Mouse (Mus musculus) midbrain, embryonic 13.5 days (tissue): ENCODE measurements around the gene Huwe1. TPM values are rescaled to one million over a fixed set of nuclear protein-coding genes. Genes with fewer than 3 reads are reported as not detected.

Source experiments
- ATAC-seq: fragments of 200-750 bp; cut with Nextera tagmentation; 2 replicates; pipeline ENCODE4 v1.8.0; 2017; ENCODE audit warnings: mild to moderate bottlenecking, moderate TSS enrichment, moderate library complexity
- H3K27ac ChIP-seq: fragments of 300-500 bp; sonication (generic); 2 replicates; pipeline ENCODE4 v1.5.1; 2015; ENCODE audit warnings: inconsistent platforms, mild to moderate bottlenecking, moderate library complexity
- H3K27me3 ChIP-seq: fragments of 300-500 bp; sonication (generic); 2 replicates; pipeline ENCODE4 v1.6.1; 2015; ENCODE audit warnings: mild to moderate bottlenecking, inconsistent platforms
- H3K36me3 ChIP-seq: fragments of 300-500 bp; sonication (generic); 2 replicates; pipeline ENCODE4 v1.6.1; 2015; ENCODE audit warnings: mild to moderate bottlenecking, inconsistent platforms
- H3K4me1 ChIP-seq: fragments of 300-500 bp; sonication (generic); replicated peaks from 2 replicates; pipeline ENCODE4 v1.6.1; 2015; ENCODE audit warnings: inconsistent platforms
- H3K4me2 ChIP-seq: fragments of 300-500 bp; sonication (generic); replicated peaks from 2 replicates; pipeline ENCODE4 v1.6.1; 2015; ENCODE audit warnings: moderate library complexity, mild to moderate bottlenecking, inconsistent platforms
- H3K4me3 ChIP-seq: fragments of 300-500 bp; sonication (generic); replicated peaks from 2 replicates; pipeline ENCODE4 v1.5.1; 2015; ENCODE audit warnings: mild to moderate bottlenecking, inconsistent platforms
- H3K9ac ChIP-seq: fragments of 300-500 bp; sonication (generic); replicated peaks from 2 replicates; pipeline ENCODE4 v1.6.1; 2015; ENCODE audit warnings: mild to moderate bottlenecking, inconsistent platforms
- H3K9me3 ChIP-seq: fragments of 300-500 bp; sonication (generic); 2 replicates; pipeline ENCODE4 v1.6.1; 2016; ENCODE audit warnings: mild to moderate bottlenecking, inconsistent platforms
- WGBS: fragments of 180-500 bp; shearing (Covaris S2); methylation state at CpG from one replicate; pipeline ENCODE4 v1.1.7; 2015; 5-methylcytosine and 5-hydroxymethylcytosine counted together
- polyA plus RNA-seq: library from polyadenylated mRNA; unstranded; fragments of >200 nt; fragmentation: Nextera tagmentation; extraction: Ambion mirVana; gene quantifications from 2 replicates; pipeline ENCODE4 v1.2.1, GENCODE M21; 2015

Gene Huwe1
- polyA plus RNA-seq = 65.5 and 71.0 TPM in 2 replicates

DNA sequence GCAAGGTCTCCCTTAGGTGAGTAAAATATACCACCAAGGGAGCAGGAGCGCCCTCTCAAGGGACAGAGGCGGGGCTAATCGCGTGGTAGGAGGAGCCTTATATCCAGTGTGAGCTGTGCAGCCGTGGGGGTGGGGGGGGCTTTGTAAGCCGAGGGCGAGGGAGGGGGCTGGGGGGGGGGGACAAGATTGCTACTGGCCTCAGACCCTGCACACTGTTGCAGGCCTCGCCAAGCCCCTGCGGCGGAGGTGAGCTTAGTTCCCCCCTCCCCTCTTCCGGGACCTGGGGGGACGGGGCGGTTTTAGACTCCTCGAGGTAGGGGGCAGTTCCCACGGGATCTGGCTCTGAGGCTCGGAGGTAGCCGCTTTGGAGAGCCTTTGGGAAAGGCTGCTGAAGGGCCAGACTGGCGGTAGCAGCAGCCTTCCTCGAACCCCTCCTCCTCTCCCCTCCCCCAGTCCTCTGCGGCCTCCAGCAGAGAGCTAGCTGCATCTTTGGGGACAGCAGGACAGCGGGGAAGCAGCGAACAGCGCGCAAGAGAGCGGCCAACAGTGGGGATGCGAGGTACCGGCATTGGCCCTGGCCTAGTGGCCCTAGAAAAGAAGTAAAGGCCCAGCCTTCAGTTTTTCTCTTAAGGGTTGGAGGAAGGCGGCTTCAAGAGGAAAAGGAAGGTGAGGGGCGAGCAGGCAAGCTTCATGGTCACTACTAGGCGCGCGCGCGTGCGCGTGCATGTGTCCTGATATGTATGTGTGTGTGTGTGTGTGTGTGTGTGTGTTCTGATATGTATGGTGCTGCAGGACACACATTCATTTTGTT lies at the start of gene Huwe1:
Gene Huwe1 (plus strand): TSS at position 107 of the 811 bp plus-strand sequence.
- no peaks in the 10 kb centered on the region for H3K9me3 ChIP-seq
- H3K9ac ChIP-seq = peak within 1 kb of the TSS; percentile 80
- H3K4me3 ChIP-seq = peak within 1 kb of the TSS; percentile 54
- 23% methylated on average over 35 of the region's 36 CpGs for WGBS
- ATAC-seq = peak; percentile 73
- H3K27me3 ChIP-seq = peaks cover 9% of the 10 kb centered on the region; the same call in 1 of the 2 replicates
- peak within 1 kb of the TSS; percentile 47 for H3K4me2 ChIP-seq
- H3K36me3 ChIP-seq = no peaks in the 10 kb centered on the region
- peak within 1 kb of the TSS; percentile 96 for H3K27ac ChIP-seq
- H3K4me1 ChIP-seq = no peaks in the 10 kb centered on the region

DNA sequence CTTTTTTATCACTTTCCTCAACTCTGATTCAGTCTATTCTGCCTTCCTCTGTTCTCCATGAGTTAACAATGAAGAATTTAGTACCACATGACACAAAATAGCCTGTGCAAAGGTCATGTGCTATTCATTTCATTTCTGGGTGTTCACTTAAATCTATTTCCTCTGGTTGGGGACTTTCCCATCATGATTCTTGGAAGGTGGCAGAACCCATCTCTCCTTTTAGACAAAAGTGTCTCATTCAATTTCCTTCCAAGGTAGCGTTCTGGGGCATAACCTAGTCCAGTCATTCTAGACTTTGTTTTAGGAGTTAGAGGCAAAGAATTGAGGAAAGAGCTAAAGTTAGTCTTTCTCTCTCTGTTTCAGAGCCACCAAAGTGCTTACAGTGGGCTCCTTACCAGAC lies 20.3 kb upstream of the Huwe1 start:
- H3K36me3 ChIP-seq = no peaks in the 10 kb centered on the region
- WGBS = 78% methylated on average over 1 of the region's 1 CpGs
- H3K4me2 ChIP-seq = no peak overlapping the region
- H3K4me3 ChIP-seq = no peak overlapping the region
- no peak overlapping the region for H3K27ac ChIP-seq
- H3K9me3 ChIP-seq = no peaks in the 10 kb centered on the region
- H3K9ac ChIP-seq = no peak overlapping the region
- H3K27me3 ChIP-seq = peaks cover 10% of the 10 kb centered on the region; the same call in 1 of the 2 replicates
- H3K4me1 ChIP-seq = no peaks in the 10 kb centered on the region
- ATAC-seq = no peak

DNA sequence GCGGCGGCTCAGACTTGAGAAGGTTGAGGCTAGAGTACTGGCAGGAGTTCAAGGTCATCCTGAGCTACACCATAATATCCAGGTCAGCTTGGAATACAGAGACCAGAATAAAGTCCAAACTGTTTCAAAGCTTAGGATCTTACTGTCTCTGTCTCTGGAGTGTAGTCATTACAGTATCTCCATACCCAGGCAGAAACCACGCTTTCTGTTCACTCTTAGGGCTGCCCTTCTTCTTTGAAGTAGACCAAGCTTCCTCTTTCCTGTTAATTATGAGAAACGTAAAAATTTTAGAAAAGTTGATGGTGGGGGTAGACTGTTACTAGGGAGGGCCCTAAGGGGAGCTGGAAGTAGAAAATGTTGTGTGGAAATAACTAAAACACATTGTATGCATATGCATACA lies 17.7 kb upstream of the Huwe1 start:
- WGBS = 76% methylated on average over 4 of the region's 4 CpGs
- peaks cover 10% of the 10 kb centered on the region; the same call in 1 of the 2 replicates for H3K27me3 ChIP-seq
- H3K9me3 ChIP-seq = no peaks in the 10 kb centered on the region
- no peaks in the 10 kb centered on the region for H3K36me3 ChIP-seq
- H3K4me2 ChIP-seq = no peak overlapping the region
- H3K27ac ChIP-seq = no peak overlapping the region
- no peak overlapping the region for H3K4me3 ChIP-seq
- H3K4me1 ChIP-seq = no peaks in the 10 kb centered on the region
- H3K9ac ChIP-seq = no peak overlapping the region
- no peak for ATAC-seq

DNA sequence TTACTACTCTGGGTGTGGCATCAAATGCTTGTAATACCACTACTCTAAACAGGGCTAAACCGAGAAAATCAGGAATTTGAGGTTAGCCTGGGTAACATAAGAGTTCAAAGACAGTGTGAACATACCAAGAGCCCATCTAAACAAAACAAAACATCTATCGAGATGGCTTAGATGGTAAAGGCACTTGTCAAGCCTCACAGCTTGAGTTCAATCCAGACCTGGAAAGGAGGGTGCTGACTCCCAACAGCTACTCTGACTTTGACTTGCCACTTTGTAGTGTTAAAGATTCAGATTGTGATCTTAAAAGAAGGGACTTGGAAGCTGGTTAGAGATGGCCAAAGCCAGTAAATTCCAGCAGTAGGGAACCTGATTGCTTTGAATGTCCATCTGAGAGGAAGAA lies 7.8 kb upstream of the Huwe1 start:
- Histone ChIP-seq H3K9ac (no peak overlapping the region), H3K4me1 (no peaks in the 10 kb centered on the region), H3K4me2 (no peak overlapping the region), H3K36me3 (no peaks in the 10 kb centered on the region), H3K27ac (no peak overlapping the region), H3K27me3 (peaks cover 6% of the 10 kb centered on the region; the same call in 1 of the 2 replicates), H3K9me3 (no peaks in the 10 kb centered on the region), H3K4me3 (no peak overlapping the region)
- ATAC-seq = no peak
- 64% methylated on average over 2 of the region's 2 CpGs for WGBS

DNA sequence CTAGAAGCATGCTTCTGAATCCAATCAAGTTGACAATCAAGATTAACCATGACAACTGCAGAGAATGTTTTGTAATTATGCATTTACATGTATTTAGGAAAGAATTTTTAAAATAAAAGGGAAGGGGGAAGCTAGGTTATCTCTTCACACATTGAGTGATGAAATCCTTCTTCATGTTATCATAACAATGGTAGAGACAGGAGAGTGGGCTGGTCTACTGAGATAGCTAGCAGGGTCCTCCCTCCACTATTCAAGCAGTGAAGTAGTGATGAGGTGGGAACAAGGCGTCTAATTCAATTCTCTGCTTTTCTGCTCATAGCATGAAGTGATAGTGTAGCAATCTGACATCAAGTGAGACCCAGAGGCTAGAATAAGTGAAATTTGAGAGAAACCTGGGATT lies 2.6 kb upstream of the Huwe1 start:
- ATAC-seq = no peak
- no peak overlapping the region for H3K4me2 ChIP-seq
- no peaks in the 10 kb centered on the region for H3K9me3 ChIP-seq
- H3K4me1 ChIP-seq = no peaks in the 10 kb centered on the region
- H3K9ac ChIP-seq = no peak overlapping the region
- H3K27ac ChIP-seq = no peak overlapping the region
- H3K36me3 ChIP-seq = no peaks in the 10 kb centered on the region
- peaks cover 12% of the 10 kb centered on the region; the same call in 1 of the 2 replicates for H3K27me3 ChIP-seq
- H3K4me3 ChIP-seq = no peak overlapping the region
- WGBS = 55% methylated on average over 1 of the region's 1 CpGs

DNA sequence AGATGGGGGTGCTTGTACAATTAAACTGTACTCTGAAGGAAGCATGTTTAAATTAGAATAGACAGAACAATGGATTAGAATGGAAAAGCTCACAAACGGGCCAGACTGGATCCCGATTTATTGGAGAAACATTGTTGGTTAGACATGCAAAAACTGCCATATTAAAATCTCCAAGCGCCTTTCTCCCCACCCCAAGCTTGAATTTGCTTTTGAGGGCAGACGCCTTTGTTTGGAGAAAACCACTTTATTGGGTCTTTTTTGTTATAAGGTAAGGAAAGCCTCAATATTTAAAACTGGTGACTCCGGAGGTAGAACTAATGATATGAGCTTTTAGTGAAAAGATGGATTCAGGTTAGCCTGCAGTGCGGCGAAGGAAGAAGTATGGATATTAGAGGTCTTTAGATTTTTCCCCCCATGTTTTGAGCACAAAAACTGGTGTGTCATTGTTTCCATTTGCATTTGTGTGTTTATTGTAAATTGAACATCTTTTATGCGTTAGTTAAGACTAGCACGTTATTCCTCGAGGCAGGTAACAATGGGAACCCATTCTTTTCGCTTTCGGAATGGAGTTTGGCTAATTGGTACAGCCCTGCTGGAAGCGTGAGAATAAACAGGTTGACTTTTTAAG lies 1.8 kb downstream of the Huwe1 start:
- H3K36me3 ChIP-seq = no peaks in the 10 kb centered on the region
- 24% methylated on average over 13 of the region's 13 CpGs for WGBS
- peak overlapping the region; percentile 46 for H3K4me3 ChIP-seq
- ATAC-seq = no peak
- H3K4me2 ChIP-seq = peak overlapping the region; percentile 50
- H3K4me1 ChIP-seq = no peaks in the 10 kb centered on the region
- no peaks in the 10 kb centered on the region for H3K9me3 ChIP-seq
- H3K9ac ChIP-seq = peak overlapping the region; percentile 71
- peaks cover 6% of the 10 kb centered on the region; the same call in 1 of the 2 replicates for H3K27me3 ChIP-seq
- H3K27ac ChIP-seq = peak overlapping the region; percentile 93

DNA sequence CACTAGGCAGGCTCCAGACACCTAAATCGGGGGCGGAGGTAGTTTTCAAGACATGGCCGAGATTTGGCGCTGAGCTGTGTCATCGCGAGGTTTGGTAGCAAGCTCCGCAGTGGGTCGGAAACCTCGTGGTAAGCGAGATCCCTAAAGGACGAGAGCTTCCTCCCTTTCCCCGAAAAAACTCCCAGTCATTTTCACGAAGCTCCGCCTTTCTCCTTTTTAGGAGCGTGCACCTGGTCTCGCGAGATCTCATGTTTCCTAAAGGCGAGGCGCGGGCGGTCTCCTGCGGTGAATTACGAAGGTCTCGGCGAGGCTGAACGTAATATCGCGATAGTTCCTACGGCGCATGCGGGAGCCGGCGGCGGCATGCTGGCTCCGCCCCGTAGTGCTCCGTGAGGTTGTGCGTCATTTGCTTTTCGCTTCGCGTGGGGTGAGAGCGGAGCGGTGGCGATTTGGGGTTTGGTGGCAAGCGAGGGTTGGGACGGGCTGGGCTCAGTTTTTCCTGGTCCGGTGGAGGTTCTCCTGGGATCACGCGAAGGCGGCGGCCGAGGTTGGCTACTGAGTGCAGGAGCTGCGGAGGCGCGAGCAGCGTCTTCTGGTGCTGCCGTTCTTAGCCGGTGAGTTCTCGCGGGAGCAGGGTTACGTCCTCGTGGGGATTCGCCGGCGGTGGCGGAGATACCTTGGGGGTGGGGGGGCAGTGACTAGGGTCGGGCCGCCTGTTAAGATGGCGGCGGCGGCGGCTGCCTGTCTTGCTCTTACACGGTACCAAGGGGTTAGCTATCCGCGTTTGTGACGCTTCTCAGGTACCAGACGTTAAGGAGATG lies 2.6 kb downstream of the Huwe1 start:
- H3K36me3 ChIP-seq = no peaks in the 10 kb centered on the region
- H3K27ac ChIP-seq = peak overlapping the region; percentile 93
- H3K9ac ChIP-seq = peak overlapping the region; percentile 71
- ATAC-seq = peak; percentile 88
- H3K4me3 ChIP-seq = peak overlapping the region; percentile 56
- H3K27me3 ChIP-seq = peaks cover 6% of the 10 kb centered on the region; the same call in 1 of the 2 replicates
- no peaks in the 10 kb centered on the region for H3K4me1 ChIP-seq
- no peaks in the 10 kb centered on the region for H3K9me3 ChIP-seq
- WGBS = 19% methylated on average over 77 of the region's 77 CpGs
- peak overlapping the region; percentile 65 for H3K4me2 ChIP-seq

DNA sequence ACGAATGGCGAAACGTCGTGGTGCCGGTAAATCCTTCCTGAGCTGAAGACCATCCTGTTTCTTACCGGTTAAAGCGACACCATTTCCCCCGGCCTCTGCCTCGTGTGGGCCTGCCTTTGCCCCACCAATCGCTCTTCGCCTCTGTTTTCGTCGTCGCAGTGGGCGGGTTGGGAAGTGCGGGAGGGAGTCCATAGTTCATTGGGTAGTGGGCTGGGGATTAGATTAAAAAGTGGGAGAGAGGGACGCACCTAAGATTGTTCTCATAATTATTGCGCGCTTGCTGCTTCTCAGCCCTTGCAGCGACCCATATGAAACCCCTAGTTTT lies 3.1 kb downstream of the Huwe1 start:
- no peaks in the 10 kb centered on the region for H3K4me1 ChIP-seq
- no peaks in the 10 kb centered on the region for H3K36me3 ChIP-seq
- peak overlapping the region; percentile 68 for H3K9ac ChIP-seq
- no peaks in the 10 kb centered on the region for H3K9me3 ChIP-seq
- peaks cover 6% of the 10 kb centered on the region; the same call in 1 of the 2 replicates for H3K27me3 ChIP-seq
- H3K4me3 ChIP-seq = peak overlapping the region; percentile 56
- H3K27ac ChIP-seq = peak overlapping the region; percentile 93
- peak; percentile 51 for ATAC-seq
- WGBS = 24% methylated on average over 20 of the region's 20 CpGs
- peak overlapping the region; percentile 65 for H3K4me2 ChIP-seq

DNA sequence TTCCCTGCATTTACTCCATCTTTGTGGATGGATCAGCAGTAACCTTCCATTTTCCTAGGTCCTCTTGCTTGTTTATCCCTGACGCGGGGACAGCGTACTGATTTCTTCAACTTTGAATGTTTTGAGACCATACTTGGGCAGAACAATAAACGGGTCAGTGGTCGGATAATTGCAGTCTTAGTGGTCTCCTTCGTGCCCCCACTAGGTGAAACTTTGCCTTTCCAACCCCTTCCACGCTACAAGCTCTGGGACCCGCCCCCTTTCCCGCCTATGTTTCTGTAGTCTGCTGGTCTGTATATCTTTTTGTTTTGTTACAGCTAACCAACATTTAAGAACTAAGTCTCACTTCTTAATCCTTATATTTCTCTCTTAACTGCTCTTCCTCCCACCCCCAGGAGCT lies 3.8 kb downstream of the Huwe1 start:
- peaks cover 1% of the 10 kb centered on the region; the same call in 1 of the 2 replicates for H3K27me3 ChIP-seq
- peak overlapping the region; percentile 65 for H3K4me2 ChIP-seq
- peak overlapping the region; percentile 68 for H3K9ac ChIP-seq
- H3K4me3 ChIP-seq = peak overlapping the region; percentile 56
- no peak for ATAC-seq
- H3K27ac ChIP-seq = peak overlapping the region; percentile 93; the same call in 1 of the 2 replicates
- H3K9me3 ChIP-seq = no peaks in the 10 kb centered on the region
- WGBS = 30% methylated on average over 9 of the region's 9 CpGs
- no peaks in the 10 kb centered on the region for H3K4me1 ChIP-seq
- H3K36me3 ChIP-seq = no peaks in the 10 kb centered on the region

DNA sequence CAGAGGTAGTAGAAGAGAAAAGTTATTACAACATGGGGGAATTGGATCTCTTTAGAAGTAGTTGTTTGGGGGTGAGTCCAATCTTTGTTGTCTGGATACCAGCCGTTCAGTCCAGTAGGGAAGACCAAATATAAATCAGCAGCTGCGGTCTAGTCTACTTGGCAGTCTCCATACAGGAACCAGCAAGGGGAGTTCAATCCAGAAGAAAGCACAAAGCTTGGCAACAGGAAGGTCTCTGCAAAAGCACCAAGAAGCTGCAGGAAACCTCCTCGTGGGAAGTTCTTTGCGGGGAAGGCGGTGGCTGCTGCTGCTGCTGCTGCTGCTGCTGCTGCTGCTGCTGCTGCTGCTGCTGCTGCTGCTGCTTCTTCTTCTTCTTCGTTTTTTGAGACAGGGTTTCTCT lies 10.9 kb downstream of the Huwe1 start:
- no peak for ATAC-seq
- H3K4me3 ChIP-seq = no peak overlapping the region
- H3K27ac ChIP-seq = no peak overlapping the region
- H3K36me3 ChIP-seq = no peaks in the 10 kb centered on the region
- no peak overlapping the region for H3K9ac ChIP-seq
- WGBS = 79% methylated on average over 6 of the region's 6 CpGs
- H3K27me3 ChIP-seq = peaks cover 8% of the 10 kb centered on the region; the same call in 1 of the 2 replicates
- no peaks in the 10 kb centered on the region for H3K4me1 ChIP-seq
- no peaks in the 10 kb centered on the region for H3K9me3 ChIP-seq
- H3K4me2 ChIP-seq = no peak overlapping the region

DNA sequence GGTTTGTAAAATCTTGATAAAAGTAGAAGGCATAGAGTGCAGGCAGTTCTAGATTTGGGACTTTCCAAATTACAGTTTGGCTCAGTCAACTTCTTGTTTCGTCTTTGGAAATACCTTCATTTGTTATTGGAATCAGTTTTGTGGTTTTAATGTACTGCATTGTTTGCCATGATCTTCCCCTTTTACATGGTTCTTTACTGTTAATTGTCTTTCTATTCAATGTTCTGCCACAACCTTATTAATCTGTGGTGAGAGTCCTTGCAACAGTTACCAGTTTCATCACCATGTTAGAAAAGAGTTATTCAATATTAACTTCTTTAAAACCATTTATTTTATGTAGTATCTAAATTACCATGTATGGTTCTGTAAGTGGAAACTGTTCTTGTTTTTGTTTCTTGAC lies 13.0 kb downstream of the Huwe1 start:
- no peak for ATAC-seq
- no peaks in the 10 kb centered on the region for H3K36me3 ChIP-seq
- no peaks in the 10 kb centered on the region for H3K4me1 ChIP-seq
- WGBS = 82% methylated on average over 1 of the region's 1 CpGs
- H3K9ac ChIP-seq = no peak overlapping the region
- H3K4me3 ChIP-seq = no peak overlapping the region
- H3K27ac ChIP-seq = no peak overlapping the region
- H3K27me3 ChIP-seq = peaks cover 8% of the 10 kb centered on the region; the same call in 1 of the 2 replicates
- no peaks in the 10 kb centered on the region for H3K9me3 ChIP-seq
- no peak overlapping the region for H3K4me2 ChIP-seq
